Mouse (Mus musculus) lung, postnatal 0 days (tissue): ENCODE data around the gene Pradc1. TPM values are rescaled to one million over a fixed set of nuclear protein-coding genes. Genes with fewer than 3 reads are reported as not detected.

ENCODE experiments used
- ATAC-seq: fragments of 200-750 bp; cut with Nextera tagmentation; 2 replicates; pipeline ENCODE4 v1.8.0; 2017; ENCODE audit warnings: moderate library complexity
- DNase-seq: peaks from one replicate; pipeline ENCODE4 v3.0.0-alpha.2; 2016; ENCODE audit warnings: low spot score
- H3K27ac ChIP-seq: fragments of 300-500 bp; sonication (generic); 2 replicates; pipeline ENCODE4 v1.5.1; 2014; ENCODE audit warnings: antibody characterized with exemption, mild to moderate bottlenecking, low read length, mixed read lengths
- H3K27me3 ChIP-seq: fragments of 300-500 bp; sonication (generic); replicated peaks from 2 replicates; pipeline ENCODE4 v1.6.1; 2014; ENCODE audit warnings: low read length, mixed read lengths; ENCODE audit not compliant: insufficient read depth
- H3K36me3 ChIP-seq: fragments of 300-500 bp; sonication (generic); 2 replicates; pipeline ENCODE4 v1.6.1; 2014; ENCODE audit warnings: low read length, mixed read lengths; ENCODE audit not compliant: insufficient read depth
- H3K4me1 ChIP-seq: fragments of 300-500 bp; sonication (generic); 2 replicates; pipeline ENCODE4 v1.6.1; 2014; ENCODE audit warnings: antibody characterized with exemption, low read depth, low read length, mixed read lengths; ENCODE audit not compliant: insufficient read depth
- H3K4me2 ChIP-seq: fragments of 300-500 bp; sonication (generic); replicated peaks from 2 replicates; pipeline ENCODE4 v1.6.1; 2014; ENCODE audit warnings: low read depth, mild to moderate bottlenecking, low read length, moderate library complexity, mixed read lengths
- H3K4me3 ChIP-seq: fragments of 300-500 bp; sonication (generic); 2 replicates; pipeline ENCODE4 v1.5.1; 2014; ENCODE audit warnings: low read depth, low read length
- H3K9ac ChIP-seq: fragments of 300-500 bp; sonication (generic); replicated peaks from 2 replicates; pipeline ENCODE4 v1.6.1; 2014; ENCODE audit warnings: low read depth, mild to moderate bottlenecking
- H3K9me3 ChIP-seq: fragments of 300-500 bp; sonication (generic); 2 replicates; pipeline ENCODE4 v1.6.1; 2016; ENCODE audit warnings: low read length, mixed read lengths
- CTCF ChIP-seq: IDR thresholded peaks from 2 replicates; pipeline ENCODE4 v1.5.1; 2016; ENCODE audit warnings: antibody characterized with exemption, mild to moderate bottlenecking
- EP300 ChIP-seq: IDR thresholded peaks from 2 replicates; pipeline ENCODE4 v1.6.1; 2016; ENCODE audit warnings: antibody characterized with exemption, mild to moderate bottlenecking, control low read depth
- WGBS: fragments of 180-500 bp; shearing (Covaris S2); extraction: QIAGEN DNeasy Blood & Tissue Kit; methylation state at CpG from one replicate; pipeline ENCODE4 v1.1.7; 2014; 5-methylcytosine and 5-hydroxymethylcytosine counted together
- polyA plus RNA-seq: library from polyadenylated mRNA; unstranded; fragments of >200 nt; fragmentation: Nextera tagmentation; extraction: Ambion mirVana; gene quantifications from 2 replicates; pipeline ENCODE4 v1.2.1, GENCODE M21; 2015

The Pradc1 gene
- polyA plus RNA-seq = 47.7 and 54.0 TPM in 2 replicates

GRCm38 (mm10) chr6:85451664-85452410 is at the start of gene Pradc1:
Pradc1 (minus strand) TSS chr6:85451970.
- no peaks in the 10 kb centered on the region for H3K9me3 ChIP-seq
- 1% methylated on average over 53 of the region's 54 CpGs for WGBS
- H3K27me3 ChIP-seq = no peaks in the 10 kb centered on the region
- peak within 1 kb of the TSS; percentile 79 for H3K9ac ChIP-seq
- TF ChIP-seq EP300 = peak; percentile 63; the same call in 1 of the 2 replicates
- TF ChIP-seq CTCF = no peak
- peak; percentile 99 for DNase-seq
- H3K27ac ChIP-seq = peak within 1 kb of the TSS; percentile 97
- H3K4me3 ChIP-seq = peak within 1 kb of the TSS; percentile 79
- no peaks in the 10 kb centered on the region for H3K36me3 ChIP-seq
- ATAC-seq = peak; percentile 86
- peaks cover 16% of the 10 kb centered on the region; the same call in 1 of the 2 replicates for H3K4me1 ChIP-seq
- peak within 1 kb of the TSS; percentile 98 for H3K4me2 ChIP-seq

- H3K36me3 ChIP-seq = no peaks in the 10 kb centered on the region
- H3K27me3 ChIP-seq = no peaks in the 10 kb centered on the region
- no peak for DNase-seq
- ATAC-seq = no peak
- TF ChIP-seq CTCF = no peak
- TF ChIP-seq EP300 = no peak
- no peaks in the 10 kb centered on the region; the same call in 1 of the 2 replicates for H3K4me1 ChIP-seq
- 64% methylated on average over 1 of the region's 1 CpGs for WGBS
- H3K4me2 ChIP-seq = no peak overlapping the region
- H3K27ac ChIP-seq = no peak overlapping the region
- no peak overlapping the region for H3K4me3 ChIP-seq
- H3K9me3 ChIP-seq = no peaks in the 10 kb centered on the region
- no peak overlapping the region for H3K9ac ChIP-seq
Observed at GRCm38 (mm10) chr6:85500416-85500815, 48.6 kb upstream of the Pradc1 start.

- no peak overlapping the region for H3K4me2 ChIP-seq
- H3K27ac ChIP-seq = no peak overlapping the region
- no peak for ATAC-seq
- 55% methylated on average over 9 of the region's 9 CpGs for WGBS
- TF ChIP-seq CTCF (no peak), EP300 (no peak)
- no peak for DNase-seq
- H3K36me3 ChIP-seq = no peaks in the 10 kb centered on the region
- no peak overlapping the region for H3K4me3 ChIP-seq
- no peaks in the 10 kb centered on the region; the same call in 1 of the 2 replicates for H3K4me1 ChIP-seq
- H3K27me3 ChIP-seq = no peaks in the 10 kb centered on the region
- no peaks in the 10 kb centered on the region for H3K9me3 ChIP-seq
- no peak overlapping the region for H3K9ac ChIP-seq
Observed at GRCm38 (mm10) chr6:85498147-85498546, 46.4 kb upstream of the Pradc1 start.

- Histone ChIP-seq H3K4me2 (no peak overlapping the region), H3K9me3 (no peaks in the 10 kb centered on the region), H3K4me1 (no peaks in the 10 kb centered on the region), H3K36me3 (no peaks in the 10 kb centered on the region), H3K27ac (no peak overlapping the region), H3K9ac (no peak overlapping the region), H3K4me3 (no peak overlapping the region), H3K27me3 (no peaks in the 10 kb centered on the region)
- no peak for ATAC-seq
- TF ChIP-seq EP300 = no peak
- TF ChIP-seq CTCF = no peak
- DNase-seq = no peak
Observed at GRCm38 (mm10) chr6:85496976-85497375, 45.2 kb upstream of the Pradc1 start.

GRCm38 (mm10) chr6:85491606-85492005 is 39.8 kb upstream of the Pradc1 start:
- H3K27ac ChIP-seq = no peak overlapping the region
- WGBS = 74% methylated on average over 3 of the region's 3 CpGs
- no peak for ATAC-seq
- no peak overlapping the region for H3K4me2 ChIP-seq
- H3K36me3 ChIP-seq = no peaks in the 10 kb centered on the region
- DNase-seq = no peak
- no peak for TF ChIP-seq EP300
- no peak for TF ChIP-seq CTCF
- no peak overlapping the region for H3K4me3 ChIP-seq
- no peak overlapping the region for H3K9ac ChIP-seq
- H3K4me1 ChIP-seq = no peaks in the 10 kb centered on the region
- no peaks in the 10 kb centered on the region for H3K27me3 ChIP-seq
- H3K9me3 ChIP-seq = no peaks in the 10 kb centered on the region

- H3K36me3 ChIP-seq = no peaks in the 10 kb centered on the region
- WGBS = 90% methylated on average over 4 of the region's 4 CpGs
- no peak overlapping the region for H3K4me3 ChIP-seq
- no peaks in the 10 kb centered on the region for H3K4me1 ChIP-seq
- TF ChIP-seq EP300 (no peak), CTCF (no peak)
- no peak for ATAC-seq
- H3K27ac ChIP-seq = no peak overlapping the region
- DNase-seq = no peak
- H3K27me3 ChIP-seq = no peaks in the 10 kb centered on the region
- no peak overlapping the region for H3K9ac ChIP-seq
- no peak overlapping the region for H3K4me2 ChIP-seq
- no peaks in the 10 kb centered on the region for H3K9me3 ChIP-seq
Observed at GRCm38 (mm10) chr6:85490252-85490651, 38.5 kb upstream of the Pradc1 start.
